Mouse (Mus musculus): ENCODE measurements around the gene Hexim2.

GRCm38 (mm10) chr11:103111301-103111700 lies 20.9 kb upstream of the Hexim2 start:
- no peak for TF ChIP-seq CTCF (IDR thresholded peaks at IDR 0.05; ENCODE audit: borderline replicate concordance, extremely low read depth, insufficient read depth, insufficient read length)
- TF ChIP-seq POLR2A (IDR thresholded peaks at IDR 0.05; ENCODE audit: borderline replicate concordance, extremely low read depth, insufficient read depth, insufficient read length, poor library complexity, severe bottlenecking) = no peak

Data from brain, embryonic 14.5 days (tissue).